Mouse (Mus musculus) limb, embryonic 10.5 days (tissue): ENCODE measurements around the gene Nox3. TPM values are rescaled to one million over a fixed set of nuclear protein-coding genes. Genes with fewer than 3 reads are reported as not detected.

Experiments
- DNase-seq: peaks from one replicate; pipeline ENCODE4 v3.0.0-alpha.2; 2017; ENCODE audit warnings: low spot score
- H3K27ac ChIP-seq: fragments of 300-500 bp; sonication (generic); 2 replicates; pipeline ENCODE4 v1.5.1; 2016; ENCODE audit warnings: mild to moderate bottlenecking
- H3K27me3 ChIP-seq: fragments of 300-500 bp; sonication (generic); 2 replicates; pipeline ENCODE4 v1.6.1; 2016; ENCODE audit warnings: low read depth, mild to moderate bottlenecking; ENCODE audit not compliant: poor library complexity, severe bottlenecking
- H3K36me3 ChIP-seq: fragments of 300-500 bp; sonication (generic); 2 replicates; pipeline ENCODE4 v1.6.1; 2016; ENCODE audit warnings: mild to moderate bottlenecking, moderate library complexity
- H3K4me1 ChIP-seq: fragments of 300-500 bp; sonication (generic); 2 replicates; pipeline ENCODE4 v1.6.1; 2016
- H3K4me3 ChIP-seq: fragments of 300-500 bp; sonication (generic); 2 replicates; pipeline ENCODE4 v1.5.1; 2016; ENCODE audit warnings: mild to moderate bottlenecking, moderate library complexity
- H3K9me3 ChIP-seq: fragments of 300-500 bp; sonication (generic); replicated peaks from 2 replicates; pipeline ENCODE4 v1.6.1; 2016; ENCODE audit warnings: mild to moderate bottlenecking
- WGBS: fragments of 180-500 bp; shearing (Covaris S2); methylation state at CpG from one replicate; pipeline ENCODE4 v1.1.7; 2016; 5-methylcytosine and 5-hydroxymethylcytosine counted together
- polyA plus RNA-seq: library from polyadenylated mRNA; unstranded; fragments of >200 nt; fragmentation: Nextera tagmentation; extraction: Ambion mirVana; gene quantifications from 2 replicates; pipeline ENCODE4 v1.2.1, GENCODE M21; 2016

Gene Nox3
- polyA plus RNA-seq, 1 experiment from 2014 or later: not detected

- H3K27me3 ChIP-seq: no peaks in the 10 kb centered on the region
- 89% methylated on average over 2 of the region's 2 CpGs for WGBS
These were observed 52.5 kb downstream of the Nox3 start for GRCm38 (mm10) chr17:3643582-3643981.

GRCm38 (mm10) chr17:3641456-3641855 is 54.6 kb downstream of the Nox3 start:
- H3K36me3 ChIP-seq: no peaks in the 10 kb centered on the region
- H3K9me3 ChIP-seq: no peaks in the 10 kb centered on the region
- 71% methylated on average over 5 of the region's 5 CpGs for WGBS
- H3K27me3 ChIP-seq: no peaks in the 10 kb centered on the region
- H3K4me3 ChIP-seq: no peak overlapping the region
- no peak for DNase-seq
- H3K4me1 ChIP-seq: peaks cover 9% of the 10 kb centered on the region
- H3K27ac ChIP-seq: no peak overlapping the region

More at GRCm38 (mm10) chr17:3643582-3643981, 52.5 kb downstream of the Nox3 start:
- H3K4me3 ChIP-seq: no peak overlapping the region
- no peaks in the 10 kb centered on the region for H3K36me3 ChIP-seq
- DNase-seq: no peak
- no peaks in the 10 kb centered on the region for H3K9me3 ChIP-seq
- peaks cover 12% of the 10 kb centered on the region for H3K4me1 ChIP-seq
- H3K27ac ChIP-seq: no peak overlapping the region

GRCm38 (mm10) chr17:3638757-3639156 is 57.3 kb downstream of the Nox3 start:
- Histone ChIP-seq H3K36me3 (no peaks in the 10 kb centered on the region), H3K27ac (no peak overlapping the region), H3K4me3 (no peak overlapping the region), H3K4me1 (peaks cover 9% of the 10 kb centered on the region), H3K9me3 (no peaks in the 10 kb centered on the region), H3K27me3 (no peaks in the 10 kb centered on the region)
- no peak for DNase-seq
- WGBS: 70% methylated on average over 3 of the region's 3 CpGs

- Histone ChIP-seq H3K4me1 (no peaks in the 10 kb centered on the region), H3K27me3 (no peaks in the 10 kb centered on the region), H3K9me3 (no peaks in the 10 kb centered on the region), H3K4me3 (no peak overlapping the region), H3K36me3 (no peaks in the 10 kb centered on the region), H3K27ac (no peak overlapping the region)
- WGBS: 76% methylated on average over 3 of the region's 3 CpGs
- no peak for DNase-seq
These were observed 63.6 kb downstream of the Nox3 start for GRCm38 (mm10) chr17:3632501-3632900.

GRCm38 (mm10) chr17:3616329-3617216 is 79.5 kb downstream of the Nox3 start:
- WGBS: 49% methylated on average over 7 of the region's 7 CpGs
- Histone ChIP-seq H3K36me3 (no peaks in the 10 kb centered on the region), H3K4me1 (peaks cover under 1% of the 10 kb centered on the region), H3K9me3 (no peaks in the 10 kb centered on the region), H3K27me3 (no peaks in the 10 kb centered on the region), H3K4me3 (no peak overlapping the region), H3K27ac (no peak overlapping the region)
- no peak for DNase-seq

GRCm38 (mm10) chr17:3615553-3615952 is 80.5 kb downstream of the Nox3 start:
- Histone ChIP-seq H3K9me3 (no peaks in the 10 kb centered on the region), H3K4me3 (no peak overlapping the region), H3K27ac (no peak overlapping the region), H3K4me1 (peaks cover 4% of the 10 kb centered on the region), H3K36me3 (no peaks in the 10 kb centered on the region), H3K27me3 (no peaks in the 10 kb centered on the region)
- WGBS: 50% methylated on average over 1 of the region's 1 CpGs
- no peak for DNase-seq

- no peak overlapping the region for H3K27ac ChIP-seq
- WGBS: 81% methylated on average over 5 of the region's 5 CpGs
- H3K36me3 ChIP-seq: no peaks in the 10 kb centered on the region
- H3K4me3 ChIP-seq: no peak overlapping the region
- H3K9me3 ChIP-seq: no peaks in the 10 kb centered on the region
- H3K4me1 ChIP-seq: peaks cover 4% of the 10 kb centered on the region
- DNase-seq: no peak
- no peaks in the 10 kb centered on the region for H3K27me3 ChIP-seq
These were observed 84.3 kb downstream of the Nox3 start for GRCm38 (mm10) chr17:3611781-3612075.

GRCm38 (mm10) chr17:3610928-3611780 is 84.9 kb downstream of the Nox3 start:
- no peaks in the 10 kb centered on the region for H3K36me3 ChIP-seq
- DNase-seq: no peak
- H3K4me1 ChIP-seq: peaks cover 4% of the 10 kb centered on the region
- no peaks in the 10 kb centered on the region for H3K27me3 ChIP-seq
- no peaks in the 10 kb centered on the region for H3K9me3 ChIP-seq
- no peak overlapping the region for H3K27ac ChIP-seq
- H3K4me3 ChIP-seq: no peak overlapping the region
- WGBS: 32% methylated on average over 21 of the region's 21 CpGs

- Histone ChIP-seq H3K9me3 (no peaks in the 10 kb centered on the region), H3K27me3 (no peaks in the 10 kb centered on the region), H3K27ac (no peak overlapping the region), H3K4me1 (peaks cover 4% of the 10 kb centered on the region), H3K4me3 (no peak overlapping the region), H3K36me3 (no peaks in the 10 kb centered on the region)
- 69% methylated on average over 7 of the region's 7 CpGs for WGBS
- no peak for DNase-seq
These were observed 85.7 kb downstream of the Nox3 start for GRCm38 (mm10) chr17:3610307-3610754.

- 93% methylated on average over 6 of the region's 6 CpGs for WGBS
- H3K4me3 ChIP-seq: no peak overlapping the region
- DNase-seq: no peak
These were observed 92.9 kb downstream of the Nox3 start for GRCm38 (mm10) chr17:3602954-3603672.

GRCm38 (mm10) chr17:3598393-3598792 is 97.7 kb downstream of the Nox3 start:
- Histone ChIP-seq H3K27me3 (no peaks in the 10 kb centered on the region), H3K27ac (no peak overlapping the region), H3K4me3 (no peak overlapping the region), H3K9me3 (no peaks in the 10 kb centered on the region), H3K4me1 (no peaks in the 10 kb centered on the region), H3K36me3 (no peaks in the 10 kb centered on the region)
- 88% methylated on average over 1 of the region's 1 CpGs for WGBS
- no peak for DNase-seq

More at GRCm38 (mm10) chr17:3602954-3603672, 92.9 kb downstream of the Nox3 start:
- no peak overlapping the region for H3K27ac ChIP-seq
- no peaks in the 10 kb centered on the region for H3K36me3 ChIP-seq
- H3K27me3 ChIP-seq: no peaks in the 10 kb centered on the region
- no peaks in the 10 kb centered on the region for H3K9me3 ChIP-seq
- no peaks in the 10 kb centered on the region for H3K4me1 ChIP-seq

- H3K4me1 ChIP-seq: no peaks in the 10 kb centered on the region
- no peaks in the 10 kb centered on the region for H3K9me3 ChIP-seq
- no peak overlapping the region for H3K27ac ChIP-seq
- H3K27me3 ChIP-seq: no peaks in the 10 kb centered on the region
- no peaks in the 10 kb centered on the region for H3K36me3 ChIP-seq
- H3K4me3 ChIP-seq: no peak overlapping the region
- WGBS: 91% methylated on average over 1 of the region's 1 CpGs
- no peak for DNase-seq
These were observed 98.2 kb downstream of the Nox3 start for GRCm38 (mm10) chr17:3597866-3598265.
